Mouse (Mus musculus) embryonic facial prominence, embryonic 11.5 days (tissue): Measurements from ENCODE around the gene Sec24c. TPM values are rescaled to one million over a fixed set of nuclear protein-coding genes. Genes with fewer than 3 reads are reported as not detected.
A peak's percentile ranks its signal among the peaks of the same experiment; 100 is the strongest.
"Not testable (repeated sequence)": the region's sequence is repeated elsewhere in the genome, so short reads cannot be mapped to it uniquely, and the experiment has no call there.

Experiments used
- ATAC-seq: fragments of 200-750 bp; cut with Nextera tagmentation; replicated peaks from 2 replicates; pipeline ENCODE4 v1.8.0; 2017; ENCODE audit warnings: low read depth; ENCODE audit not compliant: insufficient number of reproducible peaks, low FRiP score, low TSS enrichment
- DNase-seq: peaks from one replicate; pipeline ENCODE4 v3.0.0-alpha.2; 2015; ENCODE audit warnings: low spot score
- H3K27ac ChIP-seq: fragments of 300-500 bp; sonication (generic); replicated peaks from 2 replicates; pipeline ENCODE4 v1.5.1; 2014; ENCODE audit warnings: mild to moderate bottlenecking, low read depth, low read length, control low read depth
- H3K27me3 ChIP-seq: fragments of 300-500 bp; sonication (generic); 2 replicates; pipeline ENCODE4 v1.6.1; 2014; ENCODE audit warnings: mild to moderate bottlenecking, low read length, moderate library complexity, mixed read lengths; ENCODE audit not compliant: control insufficient read depth, insufficient read depth
- H3K36me3 ChIP-seq: fragments of 300-500 bp; sonication (generic); replicated peaks from 2 replicates; pipeline ENCODE4 v1.6.1; 2014; ENCODE audit warnings: low read depth, mild to moderate bottlenecking, low read length, moderate library complexity, mixed read lengths; ENCODE audit not compliant: control insufficient read depth, insufficient read depth
- H3K4me1 ChIP-seq: fragments of 300-500 bp; sonication (generic); 2 replicates; pipeline ENCODE4 v1.6.1; 2014; ENCODE audit warnings: low read length, mixed read lengths; ENCODE audit not compliant: control insufficient read depth, insufficient read depth
- H3K4me2 ChIP-seq: fragments of 300-500 bp; sonication (generic); 2 replicates; pipeline ENCODE4 v1.6.1; 2014; ENCODE audit warnings: low read depth, mild to moderate bottlenecking, control low read depth, low read length, moderate library complexity
- H3K4me3 ChIP-seq: fragments of 300-500 bp; sonication (generic); 2 replicates; pipeline ENCODE4 v1.5.1; 2014; ENCODE audit warnings: low read depth, low read length, control low read depth
- H3K9ac ChIP-seq: fragments of 300-500 bp; sonication (generic); replicated peaks from 2 replicates; pipeline ENCODE4 v1.6.1; 2014; ENCODE audit warnings: mild to moderate bottlenecking, control low read depth, low read length
- H3K9me3 ChIP-seq: fragments of 300-500 bp; sonication (generic); replicated peaks from 2 replicates; pipeline ENCODE4 v1.6.1; 2016; ENCODE audit warnings: mild to moderate bottlenecking, low read length, inconsistent platforms, mixed read lengths; ENCODE audit not compliant: control insufficient read depth
- WGBS: fragments of 180-500 bp; shearing (Covaris S2); extraction: QIAGEN DNeasy Blood & Tissue Kit; methylation state at CpG from one replicate; pipeline ENCODE4 v1.1.7; 2014; 5-methylcytosine and 5-hydroxymethylcytosine counted together
- polyA plus RNA-seq: library from polyadenylated mRNA; unstranded; fragments of >200 nt; fragmentation: Nextera tagmentation; extraction: Ambion mirVana; gene quantifications from 2 replicates; pipeline ENCODE4 v1.2.1, GENCODE M21; 2014

Gene Sec24c
- polyA plus RNA-seq, 1 experiment from 2014 or later: 73.7 TPM

- Histone ChIP-seq H3K4me1 (peaks cover 3% of the 10 kb centered on the region; the same call in 1 of the 2 replicates), H3K9ac (peak within 1 kb of the TSS; percentile 79), H3K36me3 (no peaks in the 10 kb centered on the region; the same call in 1 of the 2 replicates), H3K27me3 (no peaks in the 10 kb centered on the region), H3K4me3 (peak within 1 kb of the TSS; percentile 63), H3K27ac (peak within 1 kb of the TSS; percentile 59), H3K9me3 (no peaks in the 10 kb centered on the region), H3K4me2 (peak within 1 kb of the TSS; percentile 58)
- WGBS: under 1% methylated on average over 61 of the region's 61 CpGs
- ATAC-seq: peak; percentile 53
- DNase-seq: peak; percentile 91
These were observed 28.8 kb downstream of the Sec24c start, which contains the start of gene Chchd1 for GRCm38 (mm10) chr14:20702741-20703381. Gene Chchd1, plus strand, starts transcription at chr14:20703006.

GRCm38 (mm10) chr14:20703461-20703860 lies 29.4 kb downstream of the Sec24c start:
- 15% methylated on average over 7 of the region's 8 CpGs for WGBS
- H3K4me3 ChIP-seq: peak overlapping the region; percentile 63

GRCm38 (mm10) chr14:20707201-20708190 lies 33.4 kb downstream of the Sec24c start, which contains the start of gene Zswim8:
Gene Zswim8, plus strand, starts transcription at chr14:20707552.
- H3K27me3 ChIP-seq: no peaks in the 10 kb centered on the region

More at GRCm38 (mm10) chr14:20703461-20703860, 29.4 kb downstream of the Sec24c start:
- not testable (repeated sequence) for ATAC-seq, DNase-seq, H3K27me3 ChIP-seq, H3K9me3 ChIP-seq, H3K36me3 ChIP-seq, H3K4me1 ChIP-seq
- peak overlapping the region; percentile 79 for H3K9ac ChIP-seq
- 0 out of 2 replicates have a peak overlapping the region, but pooled peaks have one; percentile 59 for H3K27ac ChIP-seq
- H3K4me2 ChIP-seq: peak overlapping the region; percentile 58

GRCm38 (mm10) chr14:20708239-20708638 lies 34.1 kb downstream of the Sec24c start:
- Histone ChIP-seq H3K9me3 (no peaks in the 10 kb centered on the region), H3K4me1 (no peaks in the 10 kb centered on the region; the same call in 1 of the 2 replicates), H3K27ac (no peak overlapping the region), H3K36me3 (peaks cover 7% of the 10 kb centered on the region), H3K27me3 (no peaks in the 10 kb centered on the region), H3K4me2 (peak overlapping the region; percentile 65), H3K4me3 (peak overlapping the region; percentile 94), H3K9ac (peak overlapping the region; percentile 93)
- 12% methylated on average over 10 of the region's 10 CpGs for WGBS
- ATAC-seq (no peak), DNase-seq (no peak)

More at GRCm38 (mm10) chr14:20707201-20708190, 33.4 kb downstream of the Sec24c start, which contains the start of gene Zswim8:
- Histone ChIP-seq H3K4me3 (peak within 1 kb of the TSS; percentile 94), H3K36me3 (peaks cover 2% of the 10 kb centered on the region; the same call in 1 of the 2 replicates), H3K9me3 (no peaks in the 10 kb centered on the region), H3K4me2 (peak within 1 kb of the TSS; percentile 65), H3K4me1 (no peaks in the 10 kb centered on the region; the same call in 1 of the 2 replicates), H3K27ac (0 out of 2 replicates have a peak within 1 kb of the TSS, but pooled peaks have one; percentile 66), H3K9ac (peak within 1 kb of the TSS; percentile 93)
- DNase-seq (peak; percentile 93), ATAC-seq (peak; percentile 91)
- under 1% methylated on average over 61 of the region's 80 CpGs for WGBS

GRCm38 (mm10) chr14:20713832-20714231 lies 39.7 kb downstream of the Sec24c start:
- Histone ChIP-seq H3K36me3 (peaks cover 33% of the 10 kb centered on the region), H3K27ac (no peak overlapping the region)
- WGBS: 80% methylated on average over 11 of the region's 11 CpGs

GRCm38 (mm10) chr14:20718443-20718842 lies 44.3 kb downstream of the Sec24c start:
- Histone ChIP-seq H3K9ac (no peak overlapping the region), H3K27ac (no peak overlapping the region), H3K4me3 (no peak overlapping the region), H3K36me3 (peaks cover 33% of the 10 kb centered on the region), H3K27me3 (no peaks in the 10 kb centered on the region), H3K4me2 (no peak overlapping the region), H3K4me1 (no peaks in the 10 kb centered on the region), H3K9me3 (no peaks in the 10 kb centered on the region)
- no peak for DNase-seq
- 90% methylated on average over 10 of the region's 10 CpGs for WGBS
- ATAC-seq: no peak

More at GRCm38 (mm10) chr14:20713832-20714231, 39.7 kb downstream of the Sec24c start:
- no peak overlapping the region for H3K4me2 ChIP-seq
- no peaks in the 10 kb centered on the region for H3K27me3 ChIP-seq
- no peak overlapping the region for H3K4me3 ChIP-seq
- H3K4me1 ChIP-seq: no peaks in the 10 kb centered on the region; the same call in 1 of the 2 replicates
- H3K9ac ChIP-seq: no peak overlapping the region
- no peaks in the 10 kb centered on the region for H3K9me3 ChIP-seq
- no peak for ATAC-seq
- DNase-seq: no peak

- 91% methylated on average over 12 of the region's 12 CpGs for WGBS
- no peaks in the 10 kb centered on the region for H3K9me3 ChIP-seq
- H3K27me3 ChIP-seq: no peaks in the 10 kb centered on the region
- H3K4me1 ChIP-seq: no peaks in the 10 kb centered on the region
- DNase-seq (no peak), ATAC-seq (no peak)
- H3K36me3 ChIP-seq: peaks cover 27% of the 10 kb centered on the region
- no peak overlapping the region for H3K9ac ChIP-seq
- no peak overlapping the region for H3K4me3 ChIP-seq
- no peak overlapping the region for H3K27ac ChIP-seq
- no peak overlapping the region for H3K4me2 ChIP-seq
These were observed 45.7 kb downstream of the Sec24c start for GRCm38 (mm10) chr14:20719767-20720166.
